Mouse (Mus musculus) lung, embryonic 15.5 days (tissue): ENCODE data around the gene Lbhd1. TPM values are rescaled to one million over a fixed set of nuclear protein-coding genes. Genes with fewer than 3 reads are reported as not detected.
A peak's percentile ranks its signal among the peaks of the same experiment; 100 is the strongest.
"Not testable (repeated sequence)": the region's sequence is repeated elsewhere in the genome, so short reads cannot be mapped to it uniquely, and the experiment has no call there.

Source experiments
- ATAC-seq: fragments of 200-750 bp; cut with Nextera tagmentation; 2 replicates; pipeline ENCODE4 v1.8.0; 2017; ENCODE audit warnings: moderate number of reproducible peaks, borderline replicate concordance; ENCODE audit not compliant: low FRiP score, low TSS enrichment; ENCODE audit errors: extremely low read depth
- H3K27ac ChIP-seq: fragments of 300-500 bp; sonication (generic); 2 replicates; pipeline ENCODE4 v1.5.1; 2015; ENCODE audit warnings: moderate library complexity, mild to moderate bottlenecking, inconsistent platforms
- H3K27me3 ChIP-seq: fragments of 300-500 bp; sonication (generic); 2 replicates; pipeline ENCODE4 v1.6.1; 2015; ENCODE audit warnings: inconsistent platforms
- H3K36me3 ChIP-seq: fragments of 300-500 bp; sonication (generic); 2 replicates; pipeline ENCODE4 v1.6.1; 2015; ENCODE audit warnings: inconsistent platforms
- H3K4me1 ChIP-seq: fragments of 300-500 bp; sonication (generic); 2 replicates; pipeline ENCODE4 v1.6.1; 2015; ENCODE audit warnings: inconsistent platforms
- H3K4me2 ChIP-seq: fragments of 300-500 bp; sonication (generic); 2 replicates; pipeline ENCODE4 v1.6.1; 2015; ENCODE audit warnings: inconsistent platforms, mild to moderate bottlenecking, moderate library complexity
- H3K4me3 ChIP-seq: fragments of 300-500 bp; sonication (generic); 2 replicates; pipeline ENCODE4 v1.5.1; 2015; ENCODE audit warnings: mild to moderate bottlenecking, inconsistent platforms
- H3K9ac ChIP-seq: fragments of 300-500 bp; sonication (generic); 2 replicates; pipeline ENCODE4 v1.6.1; 2015; ENCODE audit warnings: inconsistent platforms
- H3K9me3 ChIP-seq: fragments of 300-500 bp; sonication (generic); 2 replicates; pipeline ENCODE4 v1.6.1; 2016; ENCODE audit warnings: inconsistent platforms
- WGBS: fragments of 180-500 bp; shearing (Covaris S2); methylation state at CpG from one replicate; pipeline ENCODE4 v1.1.7; 2015; 5-methylcytosine and 5-hydroxymethylcytosine counted together
- polyA plus RNA-seq: library from polyadenylated mRNA; unstranded; fragments of >200 nt; fragmentation: Nextera tagmentation; extraction: Ambion mirVana; gene quantifications from 2 replicates; pipeline ENCODE4 v1.2.1, GENCODE M21; 2015

Lbhd1 gene
- polyA plus RNA-seq, 1 experiment from 2014 or later: 70.5 TPM

DNA sequence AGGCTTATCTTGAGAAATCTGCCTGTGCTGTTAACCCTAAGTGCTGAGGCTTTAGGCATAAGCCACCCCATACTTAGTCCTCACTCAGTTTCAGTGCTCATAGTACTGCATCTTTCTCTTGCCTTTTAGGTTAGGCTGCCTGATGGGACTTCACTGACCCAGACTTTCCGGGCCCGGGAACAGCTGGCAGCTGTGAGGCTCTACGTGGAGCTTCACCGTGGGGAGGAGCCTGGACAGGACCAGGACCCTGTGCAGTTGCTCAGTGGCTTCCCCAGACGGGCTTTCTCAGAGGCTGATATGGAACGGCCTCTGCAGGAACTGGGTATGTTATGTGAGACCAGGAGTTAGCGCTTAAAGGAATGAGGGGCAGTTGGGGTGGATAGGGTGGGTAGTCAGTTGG is 8.5 kb upstream of the Lbhd1 start:
- Histone ChIP-seq H3K27ac (no peak overlapping the region), H3K27me3 (no peaks in the 10 kb centered on the region), H3K9ac (no peak overlapping the region), H3K4me1 (peaks cover 20% of the 10 kb centered on the region), H3K4me3 (no peak overlapping the region), H3K36me3 (peaks cover 44% of the 10 kb centered on the region), H3K9me3 (no peaks in the 10 kb centered on the region), H3K4me2 (no peak overlapping the region)
- no peak for ATAC-seq
- WGBS: 93% methylated on average over 7 of the region's 7 CpGs

DNA sequence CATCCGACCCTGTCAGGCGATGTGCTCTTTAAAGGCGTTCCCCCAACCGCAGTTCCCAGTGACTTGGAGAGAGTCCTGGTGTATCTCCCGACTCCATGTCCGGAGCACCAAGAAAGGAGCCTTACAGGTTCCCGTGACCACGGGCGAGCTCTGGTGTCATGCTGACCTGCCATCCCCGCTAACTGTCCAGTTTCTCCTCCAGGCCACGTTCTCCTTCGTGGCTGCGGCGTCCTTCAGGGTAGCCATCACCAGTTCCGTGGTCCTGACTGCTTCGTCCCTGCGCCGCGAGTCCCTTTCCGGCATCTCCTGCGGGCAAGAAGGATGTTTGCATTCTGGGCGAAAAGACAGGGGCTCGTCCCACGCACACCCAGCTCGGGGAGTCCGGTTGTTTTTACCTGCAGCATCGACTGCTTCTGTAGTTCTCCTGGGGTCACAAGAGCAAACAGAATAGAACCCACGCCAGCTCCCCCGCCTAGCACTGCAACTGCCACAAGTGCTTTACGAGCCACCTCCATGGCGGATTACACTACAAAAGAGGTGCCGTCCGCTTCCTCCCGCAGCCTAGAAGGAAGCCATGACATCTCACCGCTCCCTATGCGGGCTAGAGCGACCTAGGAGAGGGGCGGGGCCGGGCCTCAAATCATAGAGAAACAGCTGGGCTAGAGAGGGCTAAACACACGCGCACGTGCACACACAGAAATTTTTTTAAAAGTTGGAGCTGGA is 3.1 kb upstream of the Lbhd1 start, which contains the start of gene Uqcc3:
Uqcc3 (minus strand) TSS at position 613 of the 723 bp plus-strand sequence.
- WGBS: under 1% methylated on average over 42 of the region's 42 CpGs
- Histone ChIP-seq H3K36me3 (peaks cover 20% of the 10 kb centered on the region), H3K4me1 (peaks cover 11% of the 10 kb centered on the region), H3K27me3 (no peaks in the 10 kb centered on the region), H3K9me3 (no peaks in the 10 kb centered on the region), H3K4me2 (peak within 1 kb of the TSS; percentile 75), H3K4me3 (peak within 1 kb of the TSS; percentile 70), H3K27ac (peak within 1 kb of the TSS; percentile 83), H3K9ac (peak within 1 kb of the TSS; percentile 69)
- peak; percentile 94 for ATAC-seq

DNA sequence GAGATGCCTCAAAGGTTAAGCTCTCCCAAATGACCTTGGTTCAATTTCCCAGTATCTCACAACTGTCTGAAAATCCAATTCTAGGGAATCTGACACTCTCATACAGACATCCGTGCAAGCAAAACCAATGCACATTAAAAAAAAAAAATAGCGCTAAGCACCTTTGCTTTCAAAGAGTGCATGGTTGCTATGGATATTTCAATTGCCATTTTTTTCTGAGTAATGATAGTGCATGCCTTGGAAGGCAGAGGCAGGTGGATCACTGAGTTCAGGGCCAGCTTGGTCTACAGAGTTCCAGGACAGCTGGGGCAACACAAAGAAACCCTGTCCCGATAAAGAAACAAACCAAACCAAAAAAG is 2.5 kb upstream of the Lbhd1 start:
- Histone ChIP-seq H3K4me2 (peak overlapping the region; percentile 75), H3K4me1 (peaks cover 11% of the 10 kb centered on the region), H3K27ac (peak overlapping the region; percentile 83; the same call in 1 of the 2 replicates), H3K9ac (peak overlapping the region; percentile 69), H3K27me3 (no peaks in the 10 kb centered on the region), H3K9me3 (no peaks in the 10 kb centered on the region), H3K4me3 (peak overlapping the region; percentile 70), H3K36me3 (peaks cover 15% of the 10 kb centered on the region; the same call in 1 of the 2 replicates)
- ATAC-seq: no peak; the same call in 1 of the 2 replicates
- WGBS: 8% methylated on average over 3 of the region's 3 CpGs

DNA sequence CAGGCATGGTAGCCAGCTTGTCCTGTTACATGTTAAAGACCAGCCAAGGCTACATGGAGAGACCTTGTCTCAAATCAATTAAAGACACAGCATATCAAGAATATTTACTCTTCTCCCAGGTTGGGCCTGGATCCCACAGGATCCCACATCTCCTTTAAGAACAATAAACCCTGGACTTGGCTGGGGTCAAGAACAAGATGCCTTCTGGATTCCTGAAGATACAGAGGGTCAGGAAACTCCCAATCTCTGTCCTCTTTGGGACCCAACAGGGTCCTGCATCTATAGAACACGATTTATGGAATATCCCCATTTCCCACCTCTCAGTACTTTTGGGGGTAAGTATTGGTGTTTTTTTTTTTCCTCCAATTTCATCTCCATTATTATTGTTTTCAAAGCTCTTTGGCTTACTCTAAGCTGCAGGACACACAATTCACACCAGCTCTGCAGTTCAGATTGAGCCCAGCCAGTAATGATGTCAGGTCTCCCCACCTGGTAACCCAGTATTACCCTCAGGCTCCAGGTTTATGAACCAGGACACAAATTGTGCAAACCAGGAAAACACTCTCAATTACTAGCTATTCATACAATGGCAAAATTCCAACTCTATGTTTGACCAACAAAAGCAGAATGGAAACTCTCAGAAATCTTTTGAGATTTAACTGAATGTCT is 3.5 kb downstream of the Lbhd1 start:
- WGBS: 38% methylated on average over 1 of the region's 1 CpGs

DNA sequence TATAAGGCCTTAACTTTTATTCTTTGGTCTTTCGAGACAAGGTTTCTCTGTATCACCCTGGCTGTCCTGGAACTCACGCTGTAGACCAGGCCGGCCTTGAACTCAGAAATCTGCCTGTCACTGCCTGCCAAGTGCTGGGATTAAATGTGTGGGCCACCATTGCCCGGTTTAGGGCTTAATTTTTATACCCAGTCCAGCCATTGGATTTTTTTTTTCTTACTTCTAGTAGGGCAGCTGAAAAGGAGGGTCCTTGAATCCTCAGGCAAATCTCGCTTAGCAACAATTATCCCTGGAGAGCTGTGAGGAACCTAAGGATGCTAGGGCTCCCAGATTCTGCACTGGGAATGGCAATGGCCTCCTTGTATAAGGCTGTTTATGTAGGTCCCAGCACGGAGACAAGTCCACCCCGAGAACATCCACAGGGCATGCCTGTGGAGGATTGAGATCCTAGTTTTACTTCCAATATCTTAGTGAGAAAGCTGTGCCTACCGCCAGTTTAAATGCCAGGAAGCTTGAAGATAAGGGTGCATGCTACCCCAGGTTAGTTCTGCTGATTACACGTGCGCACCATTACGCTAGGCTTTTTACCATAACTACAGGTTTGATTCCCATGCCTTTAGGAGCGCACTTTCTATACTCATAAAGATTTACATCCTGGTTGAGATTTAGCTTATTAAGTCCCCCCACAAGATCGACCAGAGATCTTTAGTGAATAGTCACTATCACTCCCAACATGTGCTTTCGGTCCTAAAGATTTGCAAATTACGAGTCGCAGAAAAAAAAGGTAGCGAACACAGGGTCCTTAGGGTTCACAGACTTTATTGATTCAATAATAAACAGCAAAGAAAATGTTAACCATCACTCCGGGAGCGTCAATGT is 4.3 kb downstream of the Lbhd1 start:
- ATAC-seq: no peak

More for the DNA sequence above, 3.5 kb downstream of the Lbhd1 start:
- peak overlapping the region; percentile 89 for H3K27ac ChIP-seq
- peak overlapping the region; percentile 88; the same call in 1 of the 2 replicates for H3K9ac ChIP-seq
- H3K9me3 ChIP-seq: no peaks in the 10 kb centered on the region
- peaks cover 16% of the 10 kb centered on the region for H3K4me1 ChIP-seq
- peak overlapping the region; percentile 77 for H3K4me3 ChIP-seq
- H3K36me3 ChIP-seq: peaks cover 7% of the 10 kb centered on the region
- no peaks in the 10 kb centered on the region for H3K27me3 ChIP-seq
- no peak for ATAC-seq
- peak overlapping the region; percentile 70; the same call in 1 of the 2 replicates for H3K4me2 ChIP-seq

DNA sequence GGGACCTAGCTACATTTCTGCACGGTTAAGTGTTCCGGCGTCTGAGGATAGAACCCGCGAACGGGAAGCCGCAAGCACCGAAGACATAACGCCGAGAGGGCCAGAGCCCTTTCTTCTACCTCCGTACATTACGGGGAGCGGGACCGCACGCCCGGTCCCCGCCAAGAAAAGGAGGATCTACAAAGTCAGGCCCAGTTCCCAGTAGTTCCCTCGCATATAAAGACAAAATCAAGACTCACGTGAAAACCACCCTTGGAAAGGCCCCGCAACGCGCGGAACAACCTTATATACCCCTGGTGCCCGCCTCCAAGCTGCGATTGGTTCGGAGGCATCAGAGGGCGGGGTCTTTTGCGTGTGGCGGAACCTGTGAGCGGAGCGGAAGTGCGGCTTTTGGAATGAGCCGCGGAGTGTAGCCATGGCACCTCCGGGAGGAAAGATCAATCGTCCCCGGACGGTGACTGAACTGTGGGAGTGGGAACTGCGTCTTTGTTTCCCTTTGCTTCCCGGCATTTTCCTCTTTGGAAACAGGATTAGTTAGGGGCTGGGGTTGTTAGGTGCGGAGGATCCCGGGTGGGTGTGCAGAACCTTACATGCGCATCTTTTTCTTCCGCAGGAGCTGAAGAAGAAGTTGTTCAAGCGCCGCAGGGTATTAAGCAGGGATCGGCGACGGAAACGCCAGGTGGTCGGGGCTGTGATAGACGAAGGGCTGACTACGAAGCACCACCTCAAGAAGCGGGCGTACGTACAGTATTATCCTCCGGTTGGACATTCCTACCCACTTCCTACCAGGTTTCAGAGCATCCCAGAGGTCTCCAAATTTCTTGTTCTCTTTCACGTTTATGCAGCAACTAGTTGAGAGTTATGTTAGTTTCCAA is 5.2 kb downstream of the Lbhd1 start, which contains the start of the genes 1810009A15Rik and Gm49416:
1810009A15Rik (plus strand) TSS at position 343 of the 875 bp plus-strand sequence.
Gm49416 (plus strand) TSS at position 416 of the 875 bp plus-strand sequence.
- H3K9me3 ChIP-seq: no peaks in the 10 kb centered on the region
- H3K27ac ChIP-seq: peak within 1 kb of the TSS; percentile 89
- H3K4me1 ChIP-seq: peaks cover 19% of the 10 kb centered on the region
- peak within 1 kb of the TSS; percentile 70 for H3K4me2 ChIP-seq
- peaks cover 7% of the 10 kb centered on the region for H3K36me3 ChIP-seq
- peak; percentile 93 for ATAC-seq
- WGBS: under 1% methylated on average over 58 of the region's 58 CpGs
- peak within 1 kb of the TSS; percentile 77 for H3K4me3 ChIP-seq
- H3K27me3 ChIP-seq: no peaks in the 10 kb centered on the region
- H3K9ac ChIP-seq: peak within 1 kb of the TSS; percentile 88

More for the DNA sequence above, 4.3 kb downstream of the Lbhd1 start:
- H3K27ac ChIP-seq: peak overlapping the region; percentile 89
- H3K27me3 ChIP-seq: no peaks in the 10 kb centered on the region
- H3K9me3 ChIP-seq: no peaks in the 10 kb centered on the region
- peak overlapping the region; percentile 88 for H3K9ac ChIP-seq
- peaks cover 16% of the 10 kb centered on the region for H3K4me1 ChIP-seq
- peaks cover 7% of the 10 kb centered on the region for H3K36me3 ChIP-seq
- 10% methylated on average over 19 of the region's 19 CpGs for WGBS
- H3K4me2 ChIP-seq: peak overlapping the region; percentile 70
- peak overlapping the region; percentile 77 for H3K4me3 ChIP-seq

DNA sequence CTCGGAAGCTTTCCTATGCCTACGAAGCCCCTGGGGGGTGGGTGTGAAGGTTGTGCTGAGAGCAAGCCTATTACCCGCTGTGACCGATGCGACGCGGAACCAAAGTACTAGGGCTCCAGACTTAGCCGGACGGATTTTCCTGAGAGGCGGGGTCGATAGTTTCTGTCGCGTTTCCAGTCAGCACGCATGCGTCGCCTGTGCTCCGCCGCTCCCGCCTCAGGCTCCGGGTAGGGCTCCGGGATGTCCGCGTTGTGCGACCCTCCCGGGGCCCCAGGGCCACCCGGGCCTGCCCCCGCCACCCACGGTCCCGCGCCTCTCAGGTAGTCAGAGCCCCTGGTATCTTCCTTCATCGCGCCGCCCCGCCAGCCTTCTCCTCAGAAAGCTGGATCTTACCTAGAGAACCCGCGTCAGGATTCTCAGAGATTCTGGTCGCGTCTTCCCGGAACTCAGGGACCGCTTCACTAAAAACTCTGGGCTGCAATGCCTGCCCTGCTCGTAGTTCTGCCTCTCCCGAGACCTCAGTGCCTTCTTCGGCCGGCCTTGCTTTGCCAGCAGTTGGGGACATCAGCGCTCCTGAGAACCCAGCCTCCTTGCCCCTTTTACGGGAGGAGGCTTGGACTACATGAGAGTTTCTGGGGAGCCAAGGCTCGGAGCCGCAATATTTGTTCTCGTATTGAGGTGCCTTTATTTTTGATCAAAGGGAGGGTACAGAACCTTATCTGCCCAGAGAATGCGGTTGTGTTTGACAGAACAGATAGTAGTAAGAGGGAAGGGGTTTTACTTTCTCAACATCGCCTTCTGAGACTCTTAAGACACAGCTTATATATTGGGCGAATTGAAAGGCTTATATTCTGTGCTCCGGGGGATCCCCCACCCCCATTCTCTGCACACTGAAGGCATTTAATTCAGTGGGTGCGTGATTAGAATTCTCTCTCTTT is 9.6 kb downstream of the Lbhd1 start, which contains the start of gene Ints5:
Ints5 (plus strand) TSS at position 177 of the 938 bp plus-strand sequence.
- H3K9me3 ChIP-seq: no peaks in the 10 kb centered on the region
- H3K4me3 ChIP-seq: peak within 1 kb of the TSS; percentile 78
- peak; percentile 37 for ATAC-seq
- WGBS: under 1% methylated on average over 54 of the region's 54 CpGs
- peak within 1 kb of the TSS; percentile 81 for H3K27ac ChIP-seq
- H3K27me3 ChIP-seq: no peaks in the 10 kb centered on the region
- peak within 1 kb of the TSS; percentile 69 for H3K9ac ChIP-seq
- peaks cover 24% of the 10 kb centered on the region for H3K36me3 ChIP-seq
- H3K4me1 ChIP-seq: peaks cover 32% of the 10 kb centered on the region
- peak within 1 kb of the TSS; percentile 70 for H3K4me2 ChIP-seq

DNA sequence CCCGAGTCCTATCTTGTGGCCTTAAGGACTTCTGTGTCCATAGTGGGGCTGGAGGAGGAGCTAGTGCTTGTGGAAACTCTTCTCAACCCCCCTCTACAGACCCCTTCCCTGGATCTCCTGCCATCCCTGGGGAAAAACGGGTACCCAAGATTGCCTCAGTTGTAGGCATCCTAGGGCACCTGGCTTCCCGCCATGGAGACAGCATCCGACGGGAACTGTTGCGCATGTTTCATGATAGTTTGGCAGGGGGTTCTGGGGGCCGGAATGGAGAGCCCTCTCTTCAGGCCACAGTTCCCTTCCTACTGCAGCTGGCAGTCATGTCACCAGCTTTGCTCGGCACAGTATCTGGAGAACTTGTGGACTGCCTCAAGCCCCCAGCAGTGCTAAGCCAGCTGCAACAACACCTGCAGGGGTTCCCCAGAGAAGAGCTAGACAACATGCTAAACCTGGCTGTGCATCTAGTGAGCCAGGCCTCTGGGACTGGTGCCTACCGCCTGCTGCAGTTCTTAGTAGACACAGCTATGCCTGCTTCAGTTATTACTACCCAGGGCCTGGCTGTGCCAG is 11.9 kb downstream of the Lbhd1 start:
- no peak overlapping the region for H3K27ac ChIP-seq
- no peaks in the 10 kb centered on the region for H3K27me3 ChIP-seq
- peaks cover 39% of the 10 kb centered on the region for H3K4me1 ChIP-seq
- no peaks in the 10 kb centered on the region for H3K9me3 ChIP-seq
- WGBS: 90% methylated on average over 9 of the region's 9 CpGs
- H3K4me2 ChIP-seq: no peak overlapping the region
- H3K4me3 ChIP-seq: no peak overlapping the region
- no peak overlapping the region for H3K9ac ChIP-seq
- peaks cover 20% of the 10 kb centered on the region for H3K36me3 ChIP-seq
- ATAC-seq: no peak

DNA sequence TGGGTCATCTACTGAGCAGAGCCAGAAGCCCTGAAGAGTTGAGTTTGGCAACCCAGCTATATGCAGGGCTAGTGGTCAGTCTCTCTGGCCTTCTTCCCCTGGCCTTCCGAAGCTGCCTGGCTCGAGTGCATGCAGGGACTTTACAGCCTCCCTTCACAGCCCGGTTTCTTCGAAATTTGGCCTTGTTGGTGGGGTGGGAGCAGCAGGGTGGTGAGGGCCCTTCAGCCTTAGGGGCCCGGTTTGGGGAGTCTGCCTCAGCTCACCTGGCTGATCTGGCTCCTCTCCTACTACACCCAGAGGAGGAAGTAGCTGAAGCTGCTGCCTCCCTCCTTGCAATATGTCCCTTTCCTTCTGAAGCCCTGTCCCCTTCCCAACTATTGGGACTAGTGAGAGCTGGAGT is 12.7 kb downstream of the Lbhd1 start:
- Histone ChIP-seq H3K36me3 (peaks cover 16% of the 10 kb centered on the region), H3K4me1 (peaks cover 39% of the 10 kb centered on the region)
- H3K27me3 ChIP-seq, ATAC-seq, H3K4me3 ChIP-seq, H3K4me2 ChIP-seq, H3K9ac ChIP-seq, H3K27ac ChIP-seq, H3K9me3 ChIP-seq: not testable (repeated sequence)
- WGBS: 87% methylated on average over 5 of the region's 5 CpGs
